Mouse (Mus musculus) erythroblast, embryonic 14.5 days (primary cell): ENCODE data around the gene Fcrlb.

Source experiments
- GATA1 ChIP-seq: IDR thresholded peaks from 2 replicates; pipeline ENCODE4 v1.6.1; 2012; ENCODE audit warnings: low read length, inconsistent platforms, mixed read lengths
- TAL1 ChIP-seq: IDR thresholded peaks from 3 replicates; pipeline ENCODE4 v1.6.1; 2012; ENCODE audit warnings: low read length, inconsistent platforms, mixed read lengths

DNA sequence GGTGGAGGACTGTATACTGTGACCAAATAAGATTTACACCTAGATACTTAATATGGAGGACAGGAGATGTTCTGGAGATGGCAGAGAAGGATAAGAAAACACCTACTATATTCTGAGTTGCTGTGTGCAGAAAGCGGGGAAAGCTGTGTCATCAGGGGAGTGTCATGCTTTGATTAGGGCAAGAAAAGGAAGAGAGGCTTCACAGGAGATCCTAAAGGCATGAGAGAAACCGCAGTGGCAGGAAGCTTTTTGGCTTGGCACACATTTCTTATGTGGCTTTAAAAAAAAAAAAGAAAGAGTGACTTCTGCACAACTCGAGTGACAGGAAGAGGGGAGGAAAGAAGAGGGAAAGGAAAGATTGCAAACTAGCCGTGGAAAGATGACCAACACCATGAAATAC, 49.7 kb downstream of the Fcrlb start:
- no peak for TF ChIP-seq TAL1
- no peak for TF ChIP-seq GATA1
